Mouse (Mus musculus): ENCODE results near the gene Kcng1. TPM values are rescaled to one million over a fixed set of nuclear protein-coding genes. Genes with fewer than 3 reads are reported as not detected.

Gene Kcng1
- total and polyA plus RNA-seq, 3 experiments: not detected

GRCm38 (mm10) chr2:168245571-168245970, 36.0 kb downstream of the Kcng1 start:
- TF ChIP-seq NRF1 (IDR thresholded peaks at IDR 0.05; ENCODE audit: insufficient read depth, low read depth, low read length, poor library complexity, severe bottlenecking): no peak
- no peak for DNase-seq (ENCODE audit: low read depth, low spot score)

GRCm38 (mm10) chr2:168243278-168243677, 38.3 kb downstream of the Kcng1 start:
- no peaks in the 10 kb centered on the region for H3K4me1 ChIP-seq (ENCODE audit: control insufficient read depth in 1 of 2, insufficient read depth in 2 of 2, low read length in 2 of 2)
- no peaks in the 10 kb centered on the region for H3K36me3 ChIP-seq (ENCODE audit: control insufficient read depth in 1 of 2, insufficient read depth in 2 of 2, low read length in 2 of 2)
- no peak overlapping the region for H3K4me3 ChIP-seq (ENCODE audit: control insufficient read depth in 1 of 2, insufficient read depth in 1 of 2, low read depth in 2 of 2, low read length in 2 of 2)
- no peaks in the 10 kb centered on the region for H3K27me3 ChIP-seq (ENCODE audit: control insufficient read depth in 1 of 2, insufficient read depth in 2 of 2, low read length in 2 of 2)
- H3K79me2 ChIP-seq (ENCODE audit: control insufficient read depth, insufficient read depth, low read length, poor library complexity): no peaks in the 10 kb centered on the region
- DNase-seq (ENCODE audit: low read depth, low spot score): no peak
- H3K9me3 ChIP-seq (replicated peaks; ENCODE audit: insufficient read depth, low read length): no peaks in the 10 kb centered on the region
- no peak for TF ChIP-seq MEF2A (IDR thresholded peaks at IDR 0.05; ENCODE audit: extremely low read depth, insufficient replicate concordance, low read depth, low read length, poor library complexity, severe bottlenecking)
- TF ChIP-seq CTCF (IDR thresholded peaks at IDR 0.05 in 2 of 3, conservative IDR thresholded peaks at IDR 0.05 in 1 of 3; ENCODE audit: control insufficient read depth in 1 of 3, insufficient read depth in 1 of 3, low read depth in 2 of 3, low read length in 3 of 3, poor library complexity in 1 of 3, severe bottlenecking in 1 of 3): 0 out of 6 replicates have a peak, but pooled peaks of 2 of the 3 experiments have one; percentile 0 to 9
- H3K9ac ChIP-seq (ENCODE audit: control insufficient read depth, low read depth, low read length, poor library complexity, severe bottlenecking): no peak overlapping the region
- H3K27ac ChIP-seq (ENCODE audit: control insufficient read depth, low read depth, low read length): no peak overlapping the region

More at GRCm38 (mm10) chr2:168245571-168245970, 36.0 kb downstream of the Kcng1 start:
- Histone ChIP-seq H3K79me2 (ENCODE audit: control insufficient read depth, insufficient read depth, low read length, poor library complexity) (no peaks in the 10 kb centered on the region), H3K9me3 (replicated peaks; ENCODE audit: insufficient read depth, low read length) (no peaks in the 10 kb centered on the region), H3K4me3 (ENCODE audit: control insufficient read depth in 1 of 2, insufficient read depth in 1 of 2, low read depth in 2 of 2, low read length in 2 of 2) (no peak overlapping the region), H3K27me3 (ENCODE audit: control insufficient read depth in 1 of 2, insufficient read depth in 2 of 2, low read length in 2 of 2) (no peaks in the 10 kb centered on the region), H3K9ac (ENCODE audit: control insufficient read depth, low read depth, low read length, poor library complexity, severe bottlenecking) (no peak overlapping the region), H3K27ac (ENCODE audit: control insufficient read depth, low read depth, low read length) (no peak overlapping the region), H3K4me1 (ENCODE audit: control insufficient read depth in 1 of 2, insufficient read depth in 2 of 2, low read length in 2 of 2) (no peaks in the 10 kb centered on the region), H3K36me3 (ENCODE audit: control insufficient read depth in 1 of 2, insufficient read depth in 2 of 2, low read length in 2 of 2) (no peaks in the 10 kb centered on the region)

DNA sequence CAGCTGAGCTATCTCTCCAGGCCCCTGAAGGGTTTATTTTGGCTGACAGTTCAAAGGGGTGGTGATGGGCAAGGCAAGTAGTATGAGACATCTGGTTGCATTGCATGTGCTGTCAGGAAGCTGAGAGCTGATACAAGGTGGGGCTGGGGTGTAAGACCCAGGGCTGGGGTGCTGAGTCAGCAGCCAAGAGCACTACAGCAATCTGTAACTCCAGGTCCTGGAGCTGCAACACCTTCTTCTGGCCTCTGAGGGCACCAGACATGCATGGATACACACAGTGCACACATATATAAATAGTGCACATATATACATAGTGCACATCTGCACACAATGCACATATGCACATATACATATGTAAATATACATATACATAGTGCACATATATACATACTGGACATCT, 38.7 kb downstream of the Kcng1 start:
- Histone ChIP-seq H3K9ac (ENCODE audit: control insufficient read depth, low read depth, low read length, poor library complexity, severe bottlenecking) (no peak overlapping the region), H3K4me1 (ENCODE audit: control insufficient read depth in 1 of 2, insufficient read depth in 2 of 2, low read length in 2 of 2) (no peaks in the 10 kb centered on the region)

More for the DNA sequence above, 38.7 kb downstream of the Kcng1 start:
- H3K9me3 ChIP-seq (replicated peaks; ENCODE audit: insufficient read depth, low read length): no peaks in the 10 kb centered on the region
- H3K4me3 ChIP-seq (ENCODE audit: control insufficient read depth in 1 of 2, insufficient read depth in 1 of 2, low read depth in 2 of 2, low read length in 2 of 2): no peak overlapping the region
- no peaks in the 10 kb centered on the region for H3K36me3 ChIP-seq (ENCODE audit: control insufficient read depth in 1 of 2, insufficient read depth in 2 of 2, low read length in 2 of 2)
- H3K27me3 ChIP-seq (ENCODE audit: control insufficient read depth in 1 of 2, insufficient read depth in 2 of 2, low read length in 2 of 2): no peaks in the 10 kb centered on the region
- H3K27ac ChIP-seq (ENCODE audit: control insufficient read depth, low read depth, low read length): no peak overlapping the region
- no peak for DNase-seq (ENCODE audit: low read depth, low spot score)
- no peaks in the 10 kb centered on the region for H3K79me2 ChIP-seq (ENCODE audit: control insufficient read depth, insufficient read depth, low read length, poor library complexity)
- TF ChIP-seq MYB (IDR thresholded peaks at IDR 0.05; ENCODE audit: low read depth, low read length): no peak
- no peak for TF ChIP-seq NRF1 (IDR thresholded peaks at IDR 0.05; ENCODE audit: insufficient read depth, low read depth, low read length, poor library complexity, severe bottlenecking)
- no peak for TF ChIP-seq GABPA (IDR thresholded peaks at IDR 0.05; ENCODE audit: low read depth, low read length)
- TF ChIP-seq CHD1 (IDR thresholded peaks at IDR 0.05; ENCODE audit: low read depth, low read length): no peak
- no peak for TF ChIP-seq MAFK (IDR thresholded peaks at IDR 0.05; ENCODE audit: borderline replicate concordance, low read depth, low read length)
- no peak for TF ChIP-seq ELF1 (IDR thresholded peaks at IDR 0.05; ENCODE audit: low read depth, low read length)
- TF ChIP-seq SMC3 (IDR thresholded peaks at IDR 0.05; ENCODE audit: low read depth, low read length): no peak
- no peak for TF ChIP-seq USF2 (IDR thresholded peaks at IDR 0.05; ENCODE audit: borderline replicate concordance in 1 of 2, insufficient read depth in 1 of 2, low read depth in 1 of 2, low read length in 2 of 2)
- TF ChIP-seq UBTF (IDR thresholded peaks at IDR 0.05; ENCODE audit: borderline replicate concordance, insufficient read depth, low read depth, low read length): no peak
- TF ChIP-seq ZC3H11A (IDR thresholded peaks at IDR 0.05; ENCODE audit: low read depth, low read length): no peak
- TF ChIP-seq RAD21 (IDR thresholded peaks at IDR 0.05; ENCODE audit: low read depth, low read length): no peak
- no peak for TF ChIP-seq MXI1 (IDR thresholded peaks at IDR 0.05; ENCODE audit: low read depth, low read length)
- no peak for TF ChIP-seq SIN3A (IDR thresholded peaks at IDR 0.05; ENCODE audit: low read length)
- TF ChIP-seq KAT2A (conservative IDR thresholded peaks at IDR 0.05; ENCODE audit: low read depth, low read length): no peak
- TF ChIP-seq TCF12 (IDR thresholded peaks at IDR 0.05; ENCODE audit: low read depth, low read length): no peak
- no peak for TF ChIP-seq POLR2AphosphoS2 (IDR thresholded peaks at IDR 0.05; ENCODE audit: low read length)
- TF ChIP-seq ZNF384 (IDR thresholded peaks at IDR 0.05; ENCODE audit: low read depth, low read length): no peak
- TF ChIP-seq TAL1 (IDR thresholded peaks at IDR 0.05; ENCODE audit: low read length): no peak
